Mouse (Mus musculus) myocyte (in vitro differentiated cells): ENCODE measurements around the gene Pf4. TPM values are rescaled to one million over a fixed set of nuclear protein-coding genes. Genes with fewer than 3 reads are reported as not detected.

ENCODE experiments used
- H3K27me3 ChIP-seq: one replicate; pipeline ENCODE4 v1.6.1; 2011; ENCODE audit not compliant: control insufficient read depth, insufficient read depth, insufficient read length
- H3K36me3 ChIP-seq: one replicate; pipeline ENCODE4 v1.6.1; 2011; ENCODE audit not compliant: control insufficient read depth, insufficient read depth
- H3K4me2 ChIP-seq: one replicate; pipeline ENCODE4 v1.6.1; 2011; ENCODE audit warnings: low read depth, control low read depth
- H3K4me3 ChIP-seq: one replicate; pipeline ENCODE4 v1.5.1; 2011; ENCODE audit warnings: mild to moderate bottlenecking, control low read depth, moderate library complexity
- H3K79me2 ChIP-seq: one replicate; pipeline ENCODE4 v1.6.1; 2011; ENCODE audit not compliant: control insufficient read depth, insufficient read depth
- H3ac ChIP-seq: one replicate; pipeline ENCODE4 v1.6.1; 2011; ENCODE audit not compliant: control insufficient read depth, insufficient read length
- CEBPB ChIP-seq: IDR thresholded peaks from 2 replicates; pipeline ENCODE4 v1.6.1; 2011; ENCODE audit warnings: mild to moderate bottlenecking, moderate library complexity; ENCODE audit not compliant: poor library complexity, insufficient read depth, severe bottlenecking
- E2F4 ChIP-seq: IDR thresholded peaks from one replicate; pipeline ENCODE4 v1.6.1; 2011; ENCODE audit warnings: mild to moderate bottlenecking, control low read depth, moderate library complexity; ENCODE audit not compliant: insufficient read depth
- MAX ChIP-seq: IDR thresholded peaks from one replicate; pipeline ENCODE4 v1.6.1; 2011; ENCODE audit warnings: low read depth, mild to moderate bottlenecking, control low read depth
- MYOD1 ChIP-seq, 3 experiments: IDR thresholded peaks; one replicate each; pipeline ENCODE4 v1.6.1; 2011; ENCODE audit warnings: control low read depth in 2 of 3, low read depth in 2 of 3, mild to moderate bottlenecking in 2 of 3, moderate library complexity in 1 of 3; ENCODE audit not compliant: insufficient read length in 2 of 3, control insufficient read depth in 1 of 3
- MYOG ChIP-seq, 3 experiments: IDR thresholded peaks; one replicate each; pipeline ENCODE4 v1.6.1; 2011; ENCODE audit warnings: control low read depth in 2 of 3, low read depth in 2 of 3, mild to moderate bottlenecking in 2 of 3; ENCODE audit not compliant: insufficient read length in 2 of 3, control insufficient read depth in 1 of 3, insufficient read depth in 1 of 3
- POLR2A ChIP-seq: IDR thresholded peaks from one replicate; pipeline ENCODE4 v1.6.1; 2011; ENCODE audit warnings: low read depth, mild to moderate bottlenecking, control low read depth, moderate library complexity; ENCODE audit not compliant: insufficient read length
- POLR2AphosphoS2 ChIP-seq: IDR thresholded peaks from one replicate; pipeline ENCODE4 v1.6.1; 2011; ENCODE audit warnings: low read depth, control low read depth; ENCODE audit not compliant: insufficient read length
- REST ChIP-seq: IDR thresholded peaks from one replicate; pipeline ENCODE4 v1.6.1; 2011; ENCODE audit warnings: mild to moderate bottlenecking, control low read depth, moderate library complexity; ENCODE audit not compliant: insufficient read depth, insufficient read length
- SRF ChIP-seq: IDR thresholded peaks from one replicate; pipeline ENCODE4 v1.6.1; 2011; ENCODE audit warnings: low read depth; ENCODE audit not compliant: control insufficient read depth, insufficient read length
- TCF12 ChIP-seq: IDR thresholded peaks from one replicate; pipeline ENCODE4 v1.6.1; 2011; ENCODE audit warnings: mild to moderate bottlenecking, control low read depth; ENCODE audit not compliant: poor library complexity, insufficient read depth, severe bottlenecking
- TCF3 ChIP-seq: IDR thresholded peaks from one replicate; pipeline ENCODE4 v1.6.1; 2011; ENCODE audit warnings: low read depth, control low read depth; ENCODE audit not compliant: insufficient read length
- USF1 ChIP-seq: IDR thresholded peaks from one replicate; pipeline ENCODE4 v1.6.1; 2011; ENCODE audit warnings: low read depth, mild to moderate bottlenecking, control low read depth, moderate library complexity
- polyA plus RNA-seq: library from polyadenylated mRNA; unstranded; fragments of >200 nt; fragmentation: generic; extraction: Trizol; gene quantifications from one replicate; pipeline ENCODE4 v1.2.1, GENCODE M21; 2012; ENCODE audit warnings: missing spikeins

The Pf4 gene
- polyA plus RNA-seq = not detected

DNA sequence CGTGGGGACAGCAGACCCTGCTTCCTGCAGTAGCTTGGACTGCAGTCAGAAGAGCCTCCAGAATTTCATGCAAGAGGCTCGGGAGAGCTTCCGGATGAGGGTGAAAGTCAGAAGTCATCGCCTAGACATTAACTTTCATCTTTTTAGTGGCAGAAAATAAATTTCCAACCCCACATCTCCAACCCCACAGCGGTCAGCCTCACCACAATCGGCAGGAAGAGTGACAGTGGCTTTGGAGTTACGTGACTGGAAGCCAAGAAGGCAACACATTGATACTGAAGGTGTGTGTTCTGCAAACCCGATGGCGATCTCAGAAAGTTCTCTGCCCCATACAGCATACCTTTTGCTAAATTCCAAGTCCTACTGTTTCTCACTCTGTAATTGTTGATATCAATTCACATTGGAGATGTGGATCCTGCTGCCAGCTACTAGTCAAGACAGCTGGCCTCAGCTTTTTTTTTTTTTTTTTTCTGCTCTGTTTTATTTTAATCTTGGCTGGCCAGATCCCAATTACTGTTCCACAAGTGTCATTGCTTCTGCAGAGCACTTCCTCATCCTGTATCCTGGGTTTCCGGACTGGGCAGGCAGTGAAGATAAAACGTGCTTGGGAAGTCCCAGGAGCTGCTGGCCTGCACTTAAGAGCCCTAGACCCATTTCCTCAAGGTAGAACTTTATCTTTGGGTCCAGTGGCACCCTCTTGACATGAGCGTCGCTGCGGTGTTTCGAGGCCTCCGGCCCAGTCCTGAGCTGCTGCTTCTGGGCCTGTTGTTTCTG, at the start of gene Pf4:
TSS of gene Pf4 (plus strand) at position 556 of the 774 bp plus-strand sequence.
- H3K4me3 ChIP-seq = no peak within 1 kb of the TSS
- no peak within 1 kb of the TSS for H3ac ChIP-seq
- no peaks in the 10 kb centered on the region for H3K36me3 ChIP-seq
- no peaks in the 10 kb centered on the region for H3K79me2 ChIP-seq
- no peaks in the 10 kb centered on the region for H3K27me3 ChIP-seq
- no peak within 1 kb of the TSS for H3K4me2 ChIP-seq
- TF ChIP-seq MYOG (IDR thresholded peaks at IDR 0.05; ENCODE audit: control insufficient read depth in 1 of 3, insufficient read depth in 1 of 3, insufficient read length in 2 of 3, low read depth in 2 of 3) = no peak
- TF ChIP-seq MYOD1 (IDR thresholded peaks at IDR 0.05; ENCODE audit: control insufficient read depth in 1 of 3, insufficient read length in 2 of 3, low read depth in 2 of 3) = no peak
- no peak for TF ChIP-seq MAX
- no peak for TF ChIP-seq POLR2A
- no peak for TF ChIP-seq CEBPB
- no peak for TF ChIP-seq TCF3
- TF ChIP-seq REST = no peak
- no peak for TF ChIP-seq POLR2AphosphoS2
- TF ChIP-seq TCF12 = no peak
- TF ChIP-seq E2F4 = no peak
- no peak for TF ChIP-seq SRF
- TF ChIP-seq USF1 = no peak

DNA sequence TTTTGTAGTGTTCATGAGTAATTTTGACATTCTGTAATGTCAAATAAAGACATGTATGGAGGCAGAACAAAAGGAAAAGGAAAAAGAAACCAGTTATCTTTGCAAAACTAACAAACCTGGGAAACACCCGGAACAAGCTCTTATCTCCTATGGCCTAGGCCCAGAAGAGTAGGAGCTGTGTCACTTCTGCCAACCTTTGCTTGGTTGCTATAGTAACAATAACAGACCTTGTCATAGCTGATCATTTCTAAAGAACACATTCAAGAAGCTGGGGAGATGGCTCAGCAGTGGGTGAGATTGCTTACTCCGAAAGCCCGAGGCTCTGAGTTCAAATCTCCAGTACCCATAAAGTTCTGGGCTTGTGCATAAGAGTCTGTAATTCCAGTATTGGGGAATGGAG, 49.6 kb upstream of the Pf4 start:
- H3K36me3 ChIP-seq = no peaks in the 10 kb centered on the region
- no peak overlapping the region for H3K4me3 ChIP-seq
- TF ChIP-seq TCF3 (no peak), MYOD1 (IDR thresholded peaks at IDR 0.05; ENCODE audit: control insufficient read depth in 1 of 3, insufficient read length in 2 of 3, low read depth in 2 of 3) (no peak), TCF12 (no peak), MAX (no peak), SRF (no peak), POLR2A (no peak), E2F4 (no peak), MYOG (IDR thresholded peaks at IDR 0.05; ENCODE audit: control insufficient read depth in 1 of 3, insufficient read depth in 1 of 3, insufficient read length in 2 of 3, low read depth in 2 of 3) (no peak)
- no peak overlapping the region for H3ac ChIP-seq
- H3K4me2 ChIP-seq = no peak overlapping the region
- H3K27me3 ChIP-seq = no peaks in the 10 kb centered on the region
- H3K79me2 ChIP-seq = no peaks in the 10 kb centered on the region

DNA sequence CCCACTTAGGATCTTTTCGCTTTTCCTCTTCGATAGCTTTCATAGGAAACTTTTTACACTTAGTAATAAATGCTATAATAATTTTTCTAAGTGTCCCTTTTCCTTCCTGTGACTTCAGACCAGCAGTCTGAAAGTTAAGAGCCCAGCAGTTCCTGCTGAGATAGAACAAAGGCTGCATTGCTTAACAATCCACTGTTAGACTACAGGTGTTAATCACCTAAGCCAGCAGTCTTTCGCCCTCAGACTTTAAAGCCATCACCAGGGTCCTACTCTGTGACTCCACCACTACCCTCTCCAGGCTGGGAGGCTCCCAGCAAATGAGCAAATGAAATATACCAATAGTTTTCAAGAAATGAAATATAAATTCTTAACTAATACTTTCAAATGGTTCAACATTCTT, 44.0 kb upstream of the Pf4 start:
- no peak for TF ChIP-seq POLR2AphosphoS2
- no peak for TF ChIP-seq POLR2A
- no peak for TF ChIP-seq TCF12
- no peak for TF ChIP-seq SRF
- TF ChIP-seq REST = no peak
- no peak for TF ChIP-seq MYOG (IDR thresholded peaks at IDR 0.05; ENCODE audit: control insufficient read depth in 1 of 3, insufficient read depth in 1 of 3, insufficient read length in 2 of 3, low read depth in 2 of 3)
- H3K4me2 ChIP-seq = no peak overlapping the region

DNA sequence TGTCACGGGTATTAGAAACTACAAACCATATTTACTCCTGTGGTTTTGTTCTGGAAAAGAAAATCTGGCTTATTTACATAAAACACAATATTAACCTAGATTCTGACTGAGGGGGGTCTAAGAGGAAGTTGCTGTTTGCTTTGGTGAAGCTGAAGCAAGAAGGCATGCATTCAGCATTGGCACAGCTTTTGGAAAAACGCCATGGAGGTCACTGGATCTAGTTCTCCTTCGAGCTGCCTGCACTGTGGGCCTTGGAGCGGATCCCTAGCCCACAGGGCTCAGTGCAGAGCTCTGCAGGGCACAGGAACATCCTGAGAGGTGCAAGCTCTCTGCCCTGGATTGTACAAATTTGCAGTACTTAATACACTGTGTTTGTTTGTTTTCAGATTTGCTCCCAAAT, 40.8 kb upstream of the Pf4 start:
- no peaks in the 10 kb centered on the region for H3K36me3 ChIP-seq
- no peaks in the 10 kb centered on the region for H3K27me3 ChIP-seq
- H3ac ChIP-seq = no peak overlapping the region
- H3K79me2 ChIP-seq = no peaks in the 10 kb centered on the region
- TF ChIP-seq CEBPB (no peak), TCF3 (no peak), E2F4 (no peak), MYOG (IDR thresholded peaks at IDR 0.05; ENCODE audit: control insufficient read depth in 1 of 3, insufficient read depth in 1 of 3, insufficient read length in 2 of 3, low read depth in 2 of 3) (no peak), REST (no peak), USF1 (no peak), MYOD1 (IDR thresholded peaks at IDR 0.05; ENCODE audit: control insufficient read depth in 1 of 3, insufficient read length in 2 of 3, low read depth in 2 of 3) (no peak), MAX (no peak), SRF (no peak), POLR2A (no peak), TCF12 (no peak), POLR2AphosphoS2 (no peak)
- H3K4me2 ChIP-seq = no peak overlapping the region
- no peak overlapping the region for H3K4me3 ChIP-seq

More for the DNA sequence above, 44.0 kb upstream of the Pf4 start:
- Histone ChIP-seq H3K4me3 (no peak overlapping the region), H3K27me3 (no peaks in the 10 kb centered on the region), H3K36me3 (no peaks in the 10 kb centered on the region), H3ac (no peak overlapping the region), H3K79me2 (no peaks in the 10 kb centered on the region)

DNA sequence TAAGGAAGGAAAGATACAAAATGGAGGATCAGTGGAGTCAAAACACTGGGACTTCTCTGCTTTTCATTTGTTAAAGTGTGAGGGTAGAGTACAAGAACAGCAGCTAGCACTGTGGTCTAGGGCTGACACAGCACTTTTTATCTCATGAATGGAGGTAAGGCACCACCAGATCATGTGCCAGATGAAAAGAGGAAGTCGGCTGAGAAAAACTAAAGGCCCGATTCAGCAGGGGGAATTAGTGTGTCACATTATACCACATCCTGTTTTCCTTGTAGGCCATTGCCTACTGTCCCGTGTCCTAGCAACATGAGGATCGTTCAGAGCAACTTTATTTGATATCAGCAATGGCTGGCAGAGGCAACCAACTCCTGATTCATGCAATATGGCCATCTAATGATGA, 30.2 kb upstream of the Pf4 start:
- Histone ChIP-seq H3K27me3 (no peaks in the 10 kb centered on the region), H3K79me2 (no peaks in the 10 kb centered on the region), H3K36me3 (no peaks in the 10 kb centered on the region), H3K4me3 (no peak overlapping the region), H3K4me2 (no peak overlapping the region), H3ac (no peak overlapping the region)
- TF ChIP-seq SRF (no peak), REST (no peak), E2F4 (no peak), MYOD1 (IDR thresholded peaks at IDR 0.05; ENCODE audit: control insufficient read depth in 1 of 3, insufficient read length in 2 of 3, low read depth in 2 of 3) (no peak)
